Mouse (Mus musculus) small intestine, adult 2 months (tissue): ENCODE data around the gene Tec. TPM values are rescaled to one million over a fixed set of nuclear protein-coding genes. Genes with fewer than 3 reads are reported as not detected.
A peak's percentile ranks its signal among the peaks of the same experiment; 100 is the strongest.
"Not testable (repeated sequence)": the region's sequence is repeated elsewhere in the genome, so short reads cannot be mapped to it uniquely, and the experiment has no call there.

Experiments used
- H3K27ac ChIP-seq: fragments of 200-500 bp; 2 replicates; pipeline ENCODE4 v1.5.1; 2012; ENCODE audit warnings: low read depth, low read length, control low read depth, inconsistent platforms; ENCODE audit not compliant: insufficient read depth
- H3K27me3 ChIP-seq: fragments of 200-500 bp; 2 replicates; pipeline ENCODE4 v1.6.1; 2012; ENCODE audit warnings: mild to moderate bottlenecking, moderate library complexity, low read length, inconsistent platforms; ENCODE audit not compliant: control insufficient read depth, insufficient read depth
- H3K36me3 ChIP-seq: fragments of 200-500 bp; 2 replicates; pipeline ENCODE4 v1.6.1; 2012; ENCODE audit warnings: mild to moderate bottlenecking, low read length, control low read depth, inconsistent platforms; ENCODE audit not compliant: control insufficient read depth, insufficient read depth
- H3K4me1 ChIP-seq: fragments of 200-500 bp; 2 replicates; pipeline ENCODE4 v1.6.1; 2012; ENCODE audit warnings: low read length, inconsistent platforms, mixed read lengths; ENCODE audit not compliant: control insufficient read depth, insufficient read depth, insufficient read length
- H3K4me3 ChIP-seq: fragments of 200-500 bp; 2 replicates; pipeline ENCODE4 v1.5.1; 2012; ENCODE audit warnings: low read depth, mild to moderate bottlenecking, control low read depth, inconsistent platforms, low read length, moderate library complexity
- CTCF ChIP-seq: fragments of 200-500 bp; IDR thresholded peaks from 2 replicates; pipeline ENCODE4 v1.5.1; 2012; ENCODE audit warnings: low read depth, mild to moderate bottlenecking, control low read depth, inconsistent platforms, low read length, moderate library complexity, mixed read lengths; ENCODE audit not compliant: insufficient replicate concordance, insufficient read length; ENCODE audit errors: extremely low read depth
- POLR2A ChIP-seq: fragments of 200-500 bp; IDR thresholded peaks from 2 replicates; pipeline ENCODE4 v1.6.1; 2012; ENCODE audit warnings: low read depth, mild to moderate bottlenecking, control low read depth, inconsistent platforms, low read length, moderate library complexity
- WGBS: fragments of 180-500 bp; shearing (Covaris S2); methylation state at CpG from one replicate; pipeline ENCODE4 v1.1.7; 2018; 5-methylcytosine and 5-hydroxymethylcytosine counted together
- polyA plus RNA-seq: library from polyadenylated mRNA; depleted of rRNA; stranded (reverse); fragments of >200 nt; gene quantifications from 2 replicates; pipeline ENCODE4 v1.2.3, GENCODE M21; 2012

Gene Tec
- polyA plus RNA-seq, 1 experiment: 7.1 TPM

DNA sequence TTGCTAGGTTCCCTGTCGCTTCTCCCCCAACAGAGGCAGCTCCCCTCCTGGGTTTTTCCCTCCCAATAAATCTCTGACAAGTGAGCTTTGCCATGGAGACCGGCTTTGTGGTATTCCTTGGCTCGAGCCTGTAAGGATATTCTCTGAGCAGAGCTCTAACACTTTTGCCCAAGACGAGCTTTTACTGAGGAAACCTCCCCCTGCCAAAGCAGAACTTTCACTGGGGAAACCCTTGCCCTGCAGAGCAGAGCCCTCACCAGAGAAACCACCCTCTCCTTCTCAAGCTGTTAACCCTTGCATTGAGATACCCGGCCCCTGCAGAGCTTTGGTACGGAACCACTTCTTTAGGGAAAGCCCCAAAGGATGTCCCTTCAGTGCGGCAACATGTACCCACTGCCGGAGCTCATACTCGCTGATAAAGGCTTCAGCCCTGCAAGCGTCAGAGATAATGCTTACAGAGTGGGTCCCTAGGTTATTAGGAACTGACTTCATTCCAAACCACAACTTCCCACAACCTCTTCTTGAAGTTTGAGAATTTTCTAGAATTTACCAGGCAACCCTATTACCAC lies 50.7 kb downstream of the Tec start:
- Histone ChIP-seq H3K27me3 (no peaks in the 10 kb centered on the region), H3K4me1 (no peaks in the 10 kb centered on the region), H3K27ac (no peak overlapping the region), H3K36me3 (peaks cover 7% of the 10 kb centered on the region), H3K4me3 (no peak overlapping the region)
- 66% methylated on average over 10 of the region's 10 CpGs for WGBS
- TF ChIP-seq CTCF (no peak), POLR2A (no peak)

- not testable (repeated sequence) for H3K4me1 ChIP-seq, H3K4me3 ChIP-seq, H3K27me3 ChIP-seq, H3K27ac ChIP-seq, H3K36me3 ChIP-seq
- 92% methylated on average over 7 of the region's 7 CpGs for WGBS
Measured at GRCm38 (mm10) chr5:72816960-72817359, 51.3 kb downstream of the Tec start.

DNA sequence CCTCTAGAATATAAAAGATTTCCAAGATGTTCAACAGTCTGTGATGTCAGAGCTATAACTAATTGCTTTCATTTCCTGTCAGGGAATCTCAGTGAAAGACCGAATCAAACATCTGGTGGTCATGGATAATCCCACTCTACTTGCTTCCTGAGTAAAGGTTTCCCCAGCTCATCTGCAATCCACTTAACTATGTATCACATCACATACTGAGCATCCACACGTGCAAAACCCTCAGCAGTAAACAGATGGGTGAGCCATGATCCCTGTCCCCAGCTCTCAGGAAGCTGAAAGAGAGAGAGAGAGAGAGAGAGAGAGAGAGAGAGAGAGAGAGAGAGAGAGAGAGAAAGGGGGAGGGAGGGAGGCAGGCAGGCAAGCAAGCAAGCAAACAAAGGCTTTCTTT lies 51.8 kb downstream of the Tec start:
- H3K4me1 ChIP-seq: peaks cover 2% of the 10 kb centered on the region; the same call in 1 of the 2 replicates
- H3K4me3 ChIP-seq: no peak overlapping the region
- no peak for TF ChIP-seq CTCF
- TF ChIP-seq POLR2A: no peak
- H3K27me3 ChIP-seq: no peaks in the 10 kb centered on the region
- H3K36me3 ChIP-seq: 0 out of 2 replicates have a peak, but pooled peaks cover 2% of the 10 kb centered on the region
- H3K27ac ChIP-seq: no peak overlapping the region
- 59% methylated on average over 2 of the region's 2 CpGs for WGBS

DNA sequence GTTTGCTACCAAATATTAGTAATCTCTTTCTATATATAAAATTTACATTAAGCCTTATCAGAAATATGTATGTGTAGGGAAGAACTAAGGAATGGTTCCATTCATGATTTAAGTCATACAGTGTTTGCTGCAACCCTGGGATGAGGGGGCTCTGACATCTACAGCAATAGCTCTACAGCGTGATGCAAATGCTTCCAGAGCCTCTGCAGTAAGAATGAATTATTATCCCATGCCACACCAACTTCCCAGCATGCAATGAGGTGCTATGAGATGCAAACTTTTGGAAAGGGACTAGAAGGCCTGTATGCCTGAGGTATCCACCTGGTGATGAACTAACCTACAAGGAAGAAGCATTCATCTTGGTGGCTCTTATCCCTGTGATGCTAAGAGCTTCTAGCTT lies 52.2 kb downstream of the Tec start:
- Histone ChIP-seq H3K36me3 (0 out of 2 replicates have a peak, but pooled peaks cover 2% of the 10 kb centered on the region), H3K27me3 (no peaks in the 10 kb centered on the region), H3K4me3 (no peak overlapping the region), H3K27ac (no peak overlapping the region), H3K4me1 (peaks cover 6% of the 10 kb centered on the region; the same call in 1 of the 2 replicates)
- TF ChIP-seq POLR2A: no peak
- TF ChIP-seq CTCF: no peak
- WGBS: 82% methylated on average over 1 of the region's 1 CpGs

GRCm38 (mm10) chr5:72815361-72815760 lies 52.9 kb downstream of the Tec start:
- Histone ChIP-seq H3K4me1 (peaks cover 9% of the 10 kb centered on the region; the same call in 1 of the 2 replicates), H3K27me3 (no peaks in the 10 kb centered on the region), H3K4me3 (no peak overlapping the region), H3K27ac (no peak overlapping the region), H3K36me3 (0 out of 2 replicates have a peak, but pooled peaks cover 2% of the 10 kb centered on the region)
- 82% methylated on average over 6 of the region's 6 CpGs for WGBS
- TF ChIP-seq CTCF (no peak), POLR2A (no peak)

GRCm38 (mm10) chr5:72814072-72814471 lies 54.2 kb downstream of the Tec start:
- no peak overlapping the region for H3K4me3 ChIP-seq
- no peak for TF ChIP-seq CTCF
- TF ChIP-seq POLR2A: no peak
- 0 out of 2 replicates have a peak, but pooled peaks cover 2% of the 10 kb centered on the region for H3K36me3 ChIP-seq
- H3K27ac ChIP-seq: no peak overlapping the region
- WGBS: 86% methylated on average over 5 of the region's 5 CpGs
- no peaks in the 10 kb centered on the region for H3K27me3 ChIP-seq
- H3K4me1 ChIP-seq: peaks cover 9% of the 10 kb centered on the region; the same call in 1 of the 2 replicates

- 62% methylated on average over 5 of the region's 5 CpGs for WGBS
- no peak for TF ChIP-seq POLR2A
- TF ChIP-seq CTCF: no peak
- Histone ChIP-seq H3K4me1 (peaks cover 9% of the 10 kb centered on the region; the same call in 1 of the 2 replicates), H3K36me3 (0 out of 2 replicates have a peak, but pooled peaks cover 2% of the 10 kb centered on the region), H3K4me3 (no peak overlapping the region), H3K27ac (peak overlapping the region; percentile 61), H3K27me3 (no peaks in the 10 kb centered on the region)
Measured at GRCm38 (mm10) chr5:72812908-72813307, 55.4 kb downstream of the Tec start.
